ENCODE assay signal across 9 mouse cellular contexts in genomic region chr2:105680999-105681710, GRCm38 (mm10). TPM values are rescaled to one million over a fixed set of nuclear protein-coding genes. Genes with fewer than 3 reads are reported as not detected.
DNase-seq lines count a peak whose midpoint lies in the region; ATAC-seq and TF ChIP-seq lines count a peak whose summit lies in the region.
"Had no signal": no experiment of that assay in that cellular context is flagged by ENCODE, and none has a peak within 500 bp of the region (broad histone marks: within the 10 kb centered on the region; RNA-seq: fewer than 3 reads in every experiment).

No protein-coding gene starts in this region.

- WGBS in forebrain, embryonic 15.5 days: 7% methylated on average over 30 of the region's 30 CpGs
- WGBS in midbrain, embryonic 11.5 days: under 1% methylated on average over 30 of the region's 30 CpGs

- H3K9ac ChIP-seq in ES-Bruce4 (ENCODE audit: low read depth, poor library complexity, severe bottlenecking): no peak overlapping the region
- H3K9ac ChIP-seq in forebrain, embryonic 15.5 days (replicated peaks): peak overlapping the region; percentile 45
- H3K9ac ChIP-seq in midbrain, embryonic 11.5 days (ENCODE audit: low read length): peak overlapping the region; percentile 59

- peak overlapping the region; percentile 50 for H3K4me2 ChIP-seq in forebrain, embryonic 15.5 days (replicated peaks)
- H3K4me2 ChIP-seq in midbrain, embryonic 11.5 days: peak overlapping the region; percentile 45

- no peak; the same call in 1 of the 2 replicates for ATAC-seq in forebrain, embryonic 15.5 days (replicated peaks)
- peak; percentile 12 for ATAC-seq in midbrain, embryonic 11.5 days (ENCODE audit: low FRiP score)

- no peaks in the 10 kb centered on the region for H3K4me1 ChIP-seq in ES-Bruce4 (ENCODE audit: control insufficient read depth, insufficient read depth, low read length)
- peaks cover 35% of the 10 kb centered on the region for H3K4me1 ChIP-seq in forebrain, embryonic 15.5 days
- H3K4me1 ChIP-seq in midbrain, embryonic 11.5 days (ENCODE audit: control insufficient read depth, insufficient read depth, low read length): peaks cover 6% of the 10 kb centered on the region

- 0 out of 2 replicates have a peak overlapping the region, but pooled peaks have one; percentile 3 for H3K4me3 ChIP-seq in ES-Bruce4 (ENCODE audit: low read depth, low read length)
- peak overlapping the region; percentile 58 for H3K4me3 ChIP-seq in forebrain, embryonic 15.5 days
- H3K4me3 ChIP-seq in midbrain, embryonic 11.5 days (ENCODE audit: low read depth, low read length): peak overlapping the region; percentile 40

- no peak for TF ChIP-seq POLR2A in ES-Bruce4 (IDR thresholded peaks at IDR 0.05; ENCODE audit: insufficient read depth, low read length)

- peaks cover 25% of the 10 kb centered on the region for H3K27me3 ChIP-seq in ES-Bruce4 (ENCODE audit: control insufficient read depth, insufficient read depth, low read length, poor library complexity, severe bottlenecking)
- peaks cover 15% of the 10 kb centered on the region for H3K27me3 ChIP-seq in forebrain, embryonic 15.5 days
- peaks cover 86% of the 10 kb centered on the region for H3K27me3 ChIP-seq in midbrain, embryonic 11.5 days (ENCODE audit: control insufficient read depth, insufficient read depth, low read length)

- no peak overlapping the region for H3K27ac ChIP-seq in ES-Bruce4 (ENCODE audit: insufficient read depth, low read length)
- H3K27ac ChIP-seq in forebrain, embryonic 15.5 days (replicated peaks): peak overlapping the region; percentile 74
- peak overlapping the region; percentile 28; the same call in 1 of the 2 replicates for H3K27ac ChIP-seq in midbrain, embryonic 11.5 days (ENCODE audit: low read depth, low read length)

- peak; percentile 72 for DNase-seq in cerebellum, adult 9-10 months
- peak; percentile 97 for DNase-seq in midbrain, embryonic 11.5 days (ENCODE audit: low spot score, missing footprints)
- no peak for DNase-seq in right cerebral cortex, postnatal 36 days (ENCODE audit: low spot score in 2 of 2)
- DNase-seq in layer of hippocampus, adult 9-10 months (ENCODE audit: low spot score): no peak
- DNase-seq in spleen, adult 18-20 months: no peak
- DNase-seq: layer of hippocampus, adult 9-11 months; lung, postnatal 14 days had no signal

- no peak for TF ChIP-seq CTCF in ES-Bruce4 (IDR thresholded peaks at IDR 0.05; ENCODE audit: low read depth, low read length)

- no peaks in the 10 kb centered on the region for H3K9me3 ChIP-seq in ES-Bruce4 (replicated peaks; ENCODE audit: control insufficient read depth, insufficient read depth, low read length, poor library complexity, severe bottlenecking)
- no peaks in the 10 kb centered on the region for H3K9me3 ChIP-seq in forebrain, embryonic 15.5 days
- no peaks in the 10 kb centered on the region for H3K9me3 ChIP-seq in midbrain, embryonic 11.5 days (ENCODE audit: control insufficient read depth, low read length)

- H3K36me3 ChIP-seq in ES-Bruce4 (ENCODE audit: control insufficient read depth, insufficient read depth, low read length, poor library complexity, severe bottlenecking): no peaks in the 10 kb centered on the region
- no peaks in the 10 kb centered on the region for H3K36me3 ChIP-seq in forebrain, embryonic 15.5 days
- no peaks in the 10 kb centered on the region for H3K36me3 ChIP-seq in midbrain, embryonic 11.5 days (ENCODE audit: control insufficient read depth, insufficient read depth, low read length)

- TF ChIP-seq EP300 in ES-Bruce4 (IDR thresholded peaks at IDR 0.05; ENCODE audit: insufficient read depth, low read depth, low read length): no peak

RNA-seq across cellular contexts. Expression of gene Pax6, which starts 12.5 kb away (rescaled TPM):
- 1.6 and 2.5 TPM in 2 replicates for polyA plus RNA-seq in ES-Bruce4 (2011; ENCODE audit: insufficient read depth, insufficient read length, low read depth, missing spikeins)
- 45.0 and 57.0 TPM in 2 replicates for polyA plus RNA-seq in forebrain, embryonic 15.5 days (2015; fragmentation: Nextera tagmentation; extraction: Ambion mirVana)
- polyA plus RNA-seq in midbrain, embryonic 11.5 days (2014; fragmentation: Nextera tagmentation; extraction: Ambion mirVana): 45.5 and 45.7 TPM in 2 replicates

Comparison
In these comparisons a context has a peak if more than half of its experiments do, and no peak if none do; other contexts are left out.
1. H3K4me3 ChIP-seq: peak in every context shown above with its lines; median percentile 58 in forebrain, embryonic 15.5 days; 40 in midbrain, embryonic 11.5 days; 3 in ES-Bruce4.
2. DNase-seq: peak in cerebellum, adult 9-10 months (single experiment) and midbrain, embryonic 11.5 days (single experiment); none in right cerebral cortex, postnatal 36 days (0 of 2), layer of hippocampus, adult 9-10 months (single experiment) and spleen, adult 18-20 months (0 of 2).
3. RNA of gene Pax6, which starts 12.5 kb away (polyA plus RNA-seq): 45.5 to 45.7 TPM in midbrain, embryonic 11.5 days and 45.0 to 57.0 TPM in forebrain, embryonic 15.5 days; 1.6 to 2.5 TPM in ES-Bruce4; every median in the first group is over 10 times any median in the second.